Mouse (Mus musculus) heart, embryonic 12.5 days (tissue): Measurements from ENCODE around the gene Donson. TPM values are rescaled to one million over a fixed set of nuclear protein-coding genes. Genes with fewer than 3 reads are reported as not detected.
A peak's percentile ranks its signal among the peaks of the same experiment; 100 is the strongest.

Experiments
- ATAC-seq: fragments of 200-750 bp; cut with Nextera tagmentation; 2 replicates; pipeline ENCODE4 v1.8.0; 2017; ENCODE audit warnings: moderate TSS enrichment, moderate library complexity; ENCODE audit not compliant: insufficient number of reproducible peaks, low FRiP score
- H3K27ac ChIP-seq: fragments of 300-500 bp; sonication (generic); 2 replicates; pipeline ENCODE4 v1.5.1; 2016; ENCODE audit warnings: mild to moderate bottlenecking, moderate library complexity; ENCODE audit not compliant: poor library complexity, severe bottlenecking
- H3K27me3 ChIP-seq: fragments of 300-500 bp; sonication (generic); replicated peaks from 2 replicates; pipeline ENCODE4 v1.6.1; 2016; ENCODE audit warnings: mild to moderate bottlenecking, moderate library complexity
- H3K36me3 ChIP-seq: fragments of 300-500 bp; sonication (generic); 2 replicates; pipeline ENCODE4 v1.6.1; 2016; ENCODE audit warnings: mild to moderate bottlenecking, moderate library complexity
- H3K4me1 ChIP-seq: fragments of 300-500 bp; sonication (generic); replicated peaks from 2 replicates; pipeline ENCODE4 v1.6.1; 2016; ENCODE audit warnings: mild to moderate bottlenecking
- H3K4me2 ChIP-seq: fragments of 300-500 bp; sonication (generic); 2 replicates; pipeline ENCODE4 v1.6.1; 2016; ENCODE audit warnings: mild to moderate bottlenecking, moderate library complexity
- H3K4me3 ChIP-seq: fragments of 300-500 bp; sonication (generic); 2 replicates; pipeline ENCODE4 v1.5.1; 2016; ENCODE audit warnings: mild to moderate bottlenecking
- H3K9ac ChIP-seq: fragments of 300-500 bp; sonication (generic); 2 replicates; pipeline ENCODE4 v1.6.1; 2016; ENCODE audit warnings: mild to moderate bottlenecking, moderate library complexity
- H3K9me3 ChIP-seq: fragments of 300-500 bp; sonication (generic); replicated peaks from 2 replicates; pipeline ENCODE4 v1.6.1; 2016; ENCODE audit warnings: mild to moderate bottlenecking, moderate library complexity
- whole genome bisulfite sequencing: fragments of 180-500 bp; shearing (Covaris S2); methylation state at CpG from one replicate; pipeline ENCODE4 v1.1.7; 2016; 5-methylcytosine and 5-hydroxymethylcytosine counted together
- polyA plus RNA-seq: library from polyadenylated mRNA; unstranded; fragments of >200 nt; fragmentation: Nextera tagmentation; extraction: Ambion mirVana; gene quantifications from 2 replicates; pipeline ENCODE4 v1.2.1, GENCODE M21; 2016

The Donson gene
- polyA plus RNA-seq, 1 experiment from 2014 or later = 22.5 TPM

DNA sequence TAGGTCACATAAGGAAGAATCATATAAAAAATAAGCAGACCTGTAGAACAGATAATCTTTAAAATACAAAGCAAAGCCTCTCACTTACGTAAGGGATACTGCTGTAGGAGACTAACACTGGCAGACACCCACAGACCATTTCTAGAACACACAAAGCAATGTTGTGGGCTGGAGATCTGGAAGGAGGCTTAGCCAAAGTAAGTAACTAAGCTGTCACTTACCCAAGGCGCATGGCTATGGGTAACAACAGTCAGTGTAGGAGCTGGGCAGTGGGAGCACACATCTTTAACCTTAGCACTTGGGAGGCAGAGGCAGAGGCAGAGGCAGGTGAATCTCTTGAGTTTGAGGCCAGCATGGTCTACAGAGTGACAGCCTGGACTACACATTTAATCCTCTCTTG, 48.9 kb downstream of the Donson start:
- H3K27ac ChIP-seq = no peak overlapping the region
- peaks cover 84% of the 10 kb centered on the region for H3K36me3 ChIP-seq
- H3K4me3 ChIP-seq = no peak overlapping the region
- H3K9ac ChIP-seq = 0 out of 2 replicates have a peak overlapping the region, but pooled peaks have one; percentile 41
- ATAC-seq = no peak
- no peak overlapping the region for H3K4me2 ChIP-seq
- 91% methylated on average over 2 of the region's 2 CpGs for WGBS
- 0 out of 2 replicates have a peak, but pooled peaks cover under 1% of the 10 kb centered on the region for H3K4me1 ChIP-seq
- H3K27me3 ChIP-seq = no peaks in the 10 kb centered on the region
- H3K9me3 ChIP-seq = no peaks in the 10 kb centered on the region

- Histone ChIP-seq H3K9me3 (no peaks in the 10 kb centered on the region), H3K27me3 (no peaks in the 10 kb centered on the region), H3K4me1 (no peaks in the 10 kb centered on the region), H3K27ac (no peak overlapping the region), H3K36me3 (peaks cover 88% of the 10 kb centered on the region), H3K9ac (no peak overlapping the region), H3K4me2 (no peak overlapping the region), H3K4me3 (no peak overlapping the region)
- no peak for ATAC-seq
- WGBS = 90% methylated on average over 5 of the region's 5 CpGs
Measured at GRCm38 (mm10) chr16:91639161-91639560, 49.4 kb downstream of the Donson start.

GRCm38 (mm10) chr16:91633641-91634040, 54.9 kb downstream of the Donson start:
- Histone ChIP-seq H3K9ac (no peak overlapping the region), H3K27me3 (no peaks in the 10 kb centered on the region), H3K4me3 (no peak overlapping the region), H3K4me2 (no peak overlapping the region), H3K4me1 (no peaks in the 10 kb centered on the region), H3K27ac (no peak overlapping the region), H3K36me3 (peaks cover 89% of the 10 kb centered on the region), H3K9me3 (no peaks in the 10 kb centered on the region)
- 85% methylated on average over 12 of the region's 12 CpGs for WGBS
- no peak for ATAC-seq

GRCm38 (mm10) chr16:91632940-91633339, 55.6 kb downstream of the Donson start:
- 96% methylated on average over 7 of the region's 7 CpGs for WGBS
- Histone ChIP-seq H3K4me2 (no peak overlapping the region), H3K4me1 (no peaks in the 10 kb centered on the region), H3K9ac (no peak overlapping the region), H3K27ac (no peak overlapping the region), H3K36me3 (peaks cover 89% of the 10 kb centered on the region), H3K9me3 (no peaks in the 10 kb centered on the region), H3K27me3 (no peaks in the 10 kb centered on the region), H3K4me3 (no peak overlapping the region)
- ATAC-seq = no peak

DNA sequence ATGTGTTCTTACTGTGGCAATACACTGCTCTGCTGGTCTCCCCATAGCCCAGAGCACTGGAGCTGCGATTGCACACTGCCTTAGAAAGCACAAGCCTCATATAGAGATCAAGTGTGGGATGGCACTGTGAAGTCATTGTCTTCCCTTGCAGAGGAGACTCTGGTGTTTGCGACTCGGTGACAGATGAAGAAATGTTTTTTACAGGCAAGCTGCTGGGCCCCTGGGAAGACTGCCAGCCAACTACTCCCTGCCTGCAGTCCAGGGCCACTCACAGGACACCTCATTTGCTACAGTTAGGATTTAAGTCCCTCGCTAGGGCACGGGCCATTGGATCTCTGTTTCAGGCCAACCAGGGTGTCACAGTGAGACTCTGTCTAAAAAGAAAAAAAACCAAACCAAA, 56.1 kb downstream of the Donson start:
- no peaks in the 10 kb centered on the region for H3K9me3 ChIP-seq
- no peaks in the 10 kb centered on the region for H3K27me3 ChIP-seq
- no peak overlapping the region for H3K4me2 ChIP-seq
- H3K4me3 ChIP-seq = no peak overlapping the region
- WGBS = 87% methylated on average over 5 of the region's 5 CpGs
- H3K27ac ChIP-seq = no peak overlapping the region
- no peak for ATAC-seq
- no peaks in the 10 kb centered on the region for H3K4me1 ChIP-seq
- H3K9ac ChIP-seq = no peak overlapping the region
- H3K36me3 ChIP-seq = peaks cover 89% of the 10 kb centered on the region

GRCm38 (mm10) chr16:91630584-91630983, 58.0 kb downstream of the Donson start:
- 61% methylated on average over 1 of the region's 1 CpGs for WGBS
- peaks cover 88% of the 10 kb centered on the region for H3K36me3 ChIP-seq

GRCm38 (mm10) chr16:91629749-91630148, 58.8 kb downstream of the Donson start:
- peaks cover 88% of the 10 kb centered on the region for H3K36me3 ChIP-seq
- 83% methylated on average over 4 of the region's 4 CpGs for WGBS
- no peak for ATAC-seq

More at GRCm38 (mm10) chr16:91630584-91630983, 58.0 kb downstream of the Donson start:
- H3K9ac ChIP-seq = no peak overlapping the region
- no peak overlapping the region for H3K27ac ChIP-seq
- no peaks in the 10 kb centered on the region for H3K27me3 ChIP-seq
- H3K9me3 ChIP-seq = no peaks in the 10 kb centered on the region
- no peak overlapping the region for H3K4me2 ChIP-seq
- no peaks in the 10 kb centered on the region for H3K4me1 ChIP-seq
- no peak for ATAC-seq
- H3K4me3 ChIP-seq = no peak overlapping the region

GRCm38 (mm10) chr16:91628673-91629072, 59.9 kb downstream of the Donson start:
- Histone ChIP-seq H3K4me2 (no peak overlapping the region), H3K27ac (no peak overlapping the region), H3K4me1 (no peaks in the 10 kb centered on the region), H3K9ac (no peak overlapping the region), H3K9me3 (no peaks in the 10 kb centered on the region), H3K4me3 (no peak overlapping the region), H3K36me3 (peaks cover 87% of the 10 kb centered on the region), H3K27me3 (no peaks in the 10 kb centered on the region)
- WGBS = 89% methylated on average over 3 of the region's 3 CpGs
- ATAC-seq = no peak

More at GRCm38 (mm10) chr16:91629749-91630148, 58.8 kb downstream of the Donson start:
- Histone ChIP-seq H3K9ac (no peak overlapping the region), H3K4me3 (no peak overlapping the region), H3K27ac (no peak overlapping the region), H3K4me2 (no peak overlapping the region), H3K9me3 (no peaks in the 10 kb centered on the region), H3K27me3 (no peaks in the 10 kb centered on the region), H3K4me1 (no peaks in the 10 kb centered on the region)

- Histone ChIP-seq H3K9ac (no peak overlapping the region), H3K27me3 (no peaks in the 10 kb centered on the region), H3K27ac (no peak overlapping the region), H3K36me3 (peaks cover 89% of the 10 kb centered on the region), H3K9me3 (no peaks in the 10 kb centered on the region), H3K4me3 (no peak overlapping the region), H3K4me1 (no peaks in the 10 kb centered on the region), H3K4me2 (no peak overlapping the region)
- 79% methylated on average over 7 of the region's 7 CpGs for WGBS
- no peak for ATAC-seq
Measured at GRCm38 (mm10) chr16:91627831-91628230, 60.7 kb downstream of the Donson start.

Other genes starting within 250 kb of the Donson start
- gene Ifnar1, start 203.5 kb downstream of the Donson start, polyA plus RNA-seq = 40.0 and 40.1 TPM in 2 replicates
- 99.4 and 110 TPM in 2 replicates for gene Ifngr2, start 141.7 kb downstream of the Donson start, polyA plus RNA-seq
- 57.4 and 60.8 TPM in 2 replicates for gene Tmem50b, start 91.0 kb downstream of the Donson start, polyA plus RNA-seq
- 3.5 and 3.8 TPM in 2 replicates for gene Dnajc28, start 69.7 kb downstream of the Donson start, polyA plus RNA-seq
- gene Gart, start 41.8 kb downstream of the Donson start, polyA plus RNA-seq = 87.4 and 90.7 TPM in 2 replicates
- 97.8 and 103 TPM in 2 replicates for gene Son, start 41.3 kb downstream of the Donson start, polyA plus RNA-seq
- 48.2 and 54.5 TPM in 2 replicates for gene Cryzl1, start 40.2 kb upstream of the Donson start, polyA plus RNA-seq
- gene Itsn1, start 40.5 kb upstream of the Donson start, polyA plus RNA-seq = 29.7 and 31.2 TPM in 2 replicates